Mouse (Mus musculus) embryonic facial prominence, embryonic 13.5 days (tissue): ENCODE measurements at regions not wholly inside any gene's neighbourhood (a gene's known extent, or its start where the extent isn't known, plus 50 kb on each side); places are given as distances from the start of the nearest gene placed in this dataset.

ENCODE experiments used
- ATAC-seq: fragments of 200-750 bp; cut with Nextera tagmentation; 2 replicates; pipeline ENCODE4 v1.8.0; 2017; ENCODE audit warnings: low read depth; ENCODE audit not compliant: insufficient number of reproducible peaks, insufficient read depth, low FRiP score, low TSS enrichment
- H3K27ac ChIP-seq: fragments of 300-500 bp; sonication (generic); 2 replicates; pipeline ENCODE4 v1.5.1; 2015; ENCODE audit warnings: moderate library complexity, mild to moderate bottlenecking, inconsistent platforms
- H3K27me3 ChIP-seq: fragments of 300-500 bp; sonication (generic); 2 replicates; pipeline ENCODE4 v1.6.1; 2015; ENCODE audit warnings: mild to moderate bottlenecking, inconsistent platforms
- H3K36me3 ChIP-seq: fragments of 300-500 bp; sonication (generic); 2 replicates; pipeline ENCODE4 v1.6.1; 2015; ENCODE audit warnings: mild to moderate bottlenecking, inconsistent platforms
- H3K4me1 ChIP-seq: fragments of 300-500 bp; sonication (generic); 2 replicates; pipeline ENCODE4 v1.6.1; 2015; ENCODE audit warnings: inconsistent platforms
- H3K4me2 ChIP-seq: fragments of 300-500 bp; sonication (generic); 2 replicates; pipeline ENCODE4 v1.6.1; 2015; ENCODE audit warnings: moderate library complexity, mild to moderate bottlenecking, inconsistent platforms
- H3K4me3 ChIP-seq: fragments of 300-500 bp; sonication (generic); 2 replicates; pipeline ENCODE4 v1.5.1; 2015; ENCODE audit warnings: mild to moderate bottlenecking, inconsistent platforms
- H3K9ac ChIP-seq: fragments of 300-500 bp; sonication (generic); 2 replicates; pipeline ENCODE4 v1.6.1; 2015; ENCODE audit warnings: mild to moderate bottlenecking, inconsistent platforms
- H3K9me3 ChIP-seq: fragments of 300-500 bp; sonication (generic); 2 replicates; pipeline ENCODE4 v1.6.1; 2016; ENCODE audit warnings: inconsistent platforms
- WGBS: fragments of 180-500 bp; shearing (Covaris S2); methylation state at CpG from one replicate; pipeline ENCODE4 v1.1.7; 2015; ENCODE audit warnings: mixed read lengths; 5-methylcytosine and 5-hydroxymethylcytosine counted together

DNA sequence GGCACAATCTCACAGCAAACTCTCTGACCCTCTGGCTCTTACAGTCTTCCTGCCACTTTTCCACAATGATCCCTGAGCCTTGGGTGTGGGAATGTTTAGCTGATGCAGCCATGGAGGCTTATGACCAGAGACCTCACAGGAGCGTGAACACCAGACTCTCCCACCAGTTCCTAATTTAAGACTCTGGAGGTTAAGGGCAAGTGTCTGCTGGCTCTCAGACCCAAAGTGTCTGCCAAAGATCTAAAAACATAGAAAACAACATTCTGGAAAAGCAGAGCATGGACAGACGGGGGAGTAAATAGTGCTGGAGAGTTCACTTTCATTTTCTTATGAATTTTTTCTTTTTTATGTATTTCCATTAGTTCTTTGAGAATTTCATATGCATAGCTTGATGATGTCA, 440.7 kb downstream of the Adam3 start:
- no peak for ATAC-seq
- no peaks in the 10 kb centered on the region for H3K36me3 ChIP-seq
- 83% methylated on average over 2 of the region's 2 CpGs for WGBS
- H3K27me3 ChIP-seq = no peaks in the 10 kb centered on the region
- no peak overlapping the region for H3K4me3 ChIP-seq
- H3K27ac ChIP-seq = no peak overlapping the region
- H3K4me2 ChIP-seq = no peak overlapping the region
- peaks cover 5% of the 10 kb centered on the region; the same call in 1 of the 2 replicates for H3K9me3 ChIP-seq
- H3K4me1 ChIP-seq = no peaks in the 10 kb centered on the region
- H3K9ac ChIP-seq = no peak overlapping the region

DNA sequence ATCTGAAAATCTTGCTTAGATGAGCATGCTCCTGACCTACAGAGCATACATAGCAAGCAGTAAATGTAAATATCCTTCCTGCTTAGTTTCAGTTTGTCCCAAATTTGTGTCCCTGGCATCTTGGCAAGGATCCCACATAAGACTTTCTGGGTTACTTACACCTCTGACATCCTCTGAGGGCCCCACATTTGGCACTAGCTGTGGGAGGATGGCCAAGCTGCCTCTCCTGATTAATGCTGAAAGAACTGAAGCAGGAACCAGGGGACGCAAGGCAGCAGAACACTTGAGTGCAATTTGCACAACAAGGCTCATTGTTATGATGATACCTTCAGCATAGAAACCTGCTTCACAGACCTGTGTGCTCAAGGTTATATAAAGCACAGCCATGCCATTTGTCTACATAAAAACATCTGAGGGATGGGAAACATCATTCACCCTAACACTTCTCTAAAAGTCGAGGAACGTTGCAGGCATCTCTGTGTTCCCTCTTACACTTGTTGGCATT, 441.7 kb downstream of the Adam3 start:
- peaks cover 5% of the 10 kb centered on the region; the same call in 1 of the 2 replicates for H3K9me3 ChIP-seq
- WGBS = 80% methylated on average over 3 of the region's 3 CpGs
- H3K36me3 ChIP-seq = no peaks in the 10 kb centered on the region
- no peak overlapping the region for H3K27ac ChIP-seq
- no peaks in the 10 kb centered on the region for H3K27me3 ChIP-seq
- no peak overlapping the region for H3K4me3 ChIP-seq
- H3K9ac ChIP-seq = no peak overlapping the region
- no peaks in the 10 kb centered on the region for H3K4me1 ChIP-seq
- H3K4me2 ChIP-seq = no peak overlapping the region
- ATAC-seq = no peak

DNA sequence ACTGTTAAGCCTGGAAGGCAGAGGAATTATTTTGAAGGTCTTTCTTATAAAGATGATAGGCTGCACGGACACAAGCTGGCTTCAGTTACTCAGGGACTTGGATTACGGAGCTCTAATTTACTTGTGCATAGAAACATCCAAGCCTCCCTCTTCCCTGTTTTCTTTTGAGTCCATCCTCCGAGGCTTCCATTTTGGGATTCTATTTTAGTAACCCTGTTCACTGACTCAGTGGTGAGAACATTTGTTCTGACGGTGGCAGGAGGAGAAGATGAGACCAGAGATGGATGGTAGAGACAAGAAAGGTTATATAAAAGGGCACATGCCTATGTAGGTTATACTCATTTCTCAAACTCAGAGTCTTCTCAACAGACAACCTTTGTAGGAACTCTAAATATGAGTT, 445.4 kb downstream of the Adam3 start:
- Histone ChIP-seq H3K4me2 (no peak overlapping the region), H3K4me3 (no peak overlapping the region), H3K36me3 (no peaks in the 10 kb centered on the region), H3K9ac (no peak overlapping the region), H3K27me3 (no peaks in the 10 kb centered on the region), H3K4me1 (no peaks in the 10 kb centered on the region), H3K9me3 (no peaks in the 10 kb centered on the region), H3K27ac (no peak overlapping the region)
- WGBS = 88% methylated on average over 4 of the region's 4 CpGs
- no peak for ATAC-seq

DNA sequence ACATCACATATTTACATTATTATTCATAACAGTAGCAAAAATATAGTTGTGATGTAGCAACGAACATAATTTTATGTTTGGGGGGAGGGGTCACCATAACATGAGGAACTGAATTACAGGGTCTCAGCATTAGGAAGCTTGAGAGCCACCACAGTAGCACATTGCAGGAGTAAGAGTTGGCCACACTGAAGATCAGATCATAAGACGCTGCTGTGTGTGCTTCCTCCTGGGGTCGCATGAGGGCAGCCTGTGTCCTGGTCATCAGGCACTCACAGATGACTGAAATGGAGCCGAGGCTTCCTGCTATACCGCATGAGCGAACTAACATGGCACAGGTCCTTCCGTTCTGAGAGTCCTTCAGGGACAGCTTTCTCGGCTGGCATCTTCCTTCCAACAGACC, 447.3 kb downstream of the Adam3 start:
- Histone ChIP-seq H3K9ac (no peak overlapping the region), H3K9me3 (no peaks in the 10 kb centered on the region), H3K27ac (no peak overlapping the region), H3K36me3 (no peaks in the 10 kb centered on the region), H3K4me3 (no peak overlapping the region), H3K4me2 (no peak overlapping the region), H3K4me1 (no peaks in the 10 kb centered on the region), H3K27me3 (no peaks in the 10 kb centered on the region)
- 78% methylated on average over 8 of the region's 8 CpGs for WGBS
- ATAC-seq = no peak

DNA sequence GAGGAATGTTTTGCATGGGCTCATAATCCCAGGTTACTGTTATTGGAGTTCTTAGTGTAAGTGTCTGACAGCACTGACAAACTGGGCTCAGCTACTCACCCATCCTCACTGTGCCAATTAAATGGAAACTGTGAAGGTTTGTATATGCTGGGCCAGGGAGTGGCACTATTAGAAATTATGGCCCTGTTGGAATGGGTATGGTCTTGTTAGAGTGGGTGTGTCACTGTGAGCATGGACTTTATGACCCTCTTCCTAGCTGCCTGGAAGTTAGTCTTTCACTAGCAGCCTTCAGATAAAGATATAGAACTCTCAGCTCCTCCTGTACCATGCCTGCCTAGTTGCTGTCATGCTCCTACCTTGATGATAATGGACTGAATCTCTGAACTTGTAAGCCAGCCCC, 464.3 kb downstream of the Adam3 start:
- H3K4me3 ChIP-seq = no peak overlapping the region
- H3K27ac ChIP-seq = no peak overlapping the region
- no peaks in the 10 kb centered on the region for H3K9me3 ChIP-seq
- no peak overlapping the region for H3K9ac ChIP-seq
- no peaks in the 10 kb centered on the region for H3K4me1 ChIP-seq
- no peaks in the 10 kb centered on the region for H3K36me3 ChIP-seq
- no peak for ATAC-seq
- H3K4me2 ChIP-seq = no peak overlapping the region
- no peaks in the 10 kb centered on the region for H3K27me3 ChIP-seq

DNA sequence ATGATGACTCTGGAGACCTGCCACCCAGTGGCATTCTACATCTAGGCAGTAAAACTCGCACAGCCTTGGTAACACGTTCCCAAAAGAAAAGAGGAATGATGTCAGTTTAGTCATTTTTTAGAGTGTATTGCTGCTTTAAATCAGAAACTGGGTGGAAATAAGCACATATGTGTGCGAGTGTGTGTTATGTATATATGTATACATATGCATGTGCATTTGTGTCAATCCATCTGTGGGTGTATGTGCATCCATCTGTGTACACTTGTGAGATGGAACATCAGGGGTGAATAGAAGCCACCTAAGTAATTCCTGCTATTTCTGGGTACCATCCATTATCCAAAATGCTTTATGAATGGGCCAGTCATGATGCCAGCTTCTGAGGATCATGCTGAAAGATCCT, 467.0 kb downstream of the Adam3 start:
- Histone ChIP-seq H3K4me2 (no peak overlapping the region), H3K9ac (no peak overlapping the region), H3K4me1 (no peaks in the 10 kb centered on the region), H3K9me3 (no peaks in the 10 kb centered on the region), H3K27me3 (no peaks in the 10 kb centered on the region), H3K27ac (no peak overlapping the region), H3K4me3 (no peak overlapping the region), H3K36me3 (no peaks in the 10 kb centered on the region)
- WGBS = 78% methylated on average over 3 of the region's 3 CpGs
- ATAC-seq = no peak

DNA sequence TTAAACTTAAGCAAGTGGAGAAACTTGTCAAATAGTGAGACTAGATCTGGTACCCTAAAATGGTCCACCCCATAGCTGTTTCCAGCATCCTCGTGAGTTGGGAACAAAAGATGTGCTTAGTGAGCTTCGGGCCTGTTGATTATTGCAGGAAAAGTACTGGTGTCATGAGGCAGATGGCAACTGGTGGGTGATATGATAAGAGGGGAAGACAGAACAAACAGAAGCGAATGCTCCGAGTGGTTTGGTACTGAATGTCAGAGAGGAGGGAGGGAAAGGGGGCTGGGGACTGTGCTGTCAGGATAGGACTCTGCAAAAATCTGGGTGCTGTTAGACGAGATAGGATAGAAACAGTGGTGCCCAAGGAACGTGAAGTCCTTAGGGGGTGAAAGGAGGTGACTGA, 483.4 kb downstream of the Adam3 start:
- H3K27ac ChIP-seq = no peak overlapping the region
- H3K36me3 ChIP-seq = no peaks in the 10 kb centered on the region
- no peaks in the 10 kb centered on the region for H3K27me3 ChIP-seq
- H3K4me2 ChIP-seq = no peak overlapping the region
- H3K9me3 ChIP-seq = no peaks in the 10 kb centered on the region
- ATAC-seq = no peak
- H3K9ac ChIP-seq = no peak overlapping the region
- 82% methylated on average over 6 of the region's 6 CpGs for WGBS
- no peaks in the 10 kb centered on the region for H3K4me1 ChIP-seq
- H3K4me3 ChIP-seq = no peak overlapping the region

DNA sequence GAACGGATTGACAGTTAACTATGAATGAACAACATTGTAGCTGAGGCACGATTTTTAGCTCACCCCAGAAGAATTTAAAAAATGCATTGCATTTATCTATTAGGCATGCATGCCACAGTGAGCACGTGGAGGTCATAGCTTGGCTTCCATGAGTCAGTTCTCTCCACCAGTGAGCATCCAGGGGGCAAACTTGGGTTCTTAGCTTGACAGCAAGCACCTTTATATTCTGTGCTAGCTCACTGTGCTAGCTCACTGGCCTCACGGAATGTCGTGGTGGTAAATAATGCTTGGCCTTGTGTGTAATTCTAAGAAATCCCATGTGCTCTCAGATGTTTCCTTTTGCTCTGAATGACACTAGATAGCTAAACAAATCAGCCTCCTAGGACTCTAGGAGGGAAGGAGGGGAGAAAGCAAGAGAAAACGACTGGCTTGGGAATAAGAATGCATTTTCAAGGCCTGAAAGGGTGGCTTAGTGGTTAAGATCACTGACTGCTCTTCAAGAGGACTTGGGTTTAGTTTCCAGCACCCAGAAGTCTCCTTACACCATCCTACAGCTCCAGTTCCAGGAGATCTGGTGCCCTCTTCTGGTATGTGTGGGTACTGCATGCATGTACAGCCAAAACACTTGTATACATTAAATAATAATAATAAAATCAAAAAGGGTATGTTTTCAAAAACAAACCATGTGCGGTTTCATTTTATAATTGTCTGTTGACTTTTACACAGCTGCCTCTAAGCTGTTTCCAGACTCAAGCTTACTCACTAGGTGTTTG, 485.3 kb downstream of the Adam3 start:
- H3K4me2 ChIP-seq = no peak overlapping the region
- H3K9ac ChIP-seq = no peak overlapping the region
- H3K4me3 ChIP-seq = no peak overlapping the region
- H3K36me3 ChIP-seq = no peaks in the 10 kb centered on the region
- 68% methylated on average over 7 of the region's 7 CpGs for WGBS
- no peaks in the 10 kb centered on the region for H3K27me3 ChIP-seq
- H3K4me1 ChIP-seq = no peaks in the 10 kb centered on the region
- H3K9me3 ChIP-seq = no peaks in the 10 kb centered on the region
- no peak overlapping the region for H3K27ac ChIP-seq
- no peak for ATAC-seq

DNA sequence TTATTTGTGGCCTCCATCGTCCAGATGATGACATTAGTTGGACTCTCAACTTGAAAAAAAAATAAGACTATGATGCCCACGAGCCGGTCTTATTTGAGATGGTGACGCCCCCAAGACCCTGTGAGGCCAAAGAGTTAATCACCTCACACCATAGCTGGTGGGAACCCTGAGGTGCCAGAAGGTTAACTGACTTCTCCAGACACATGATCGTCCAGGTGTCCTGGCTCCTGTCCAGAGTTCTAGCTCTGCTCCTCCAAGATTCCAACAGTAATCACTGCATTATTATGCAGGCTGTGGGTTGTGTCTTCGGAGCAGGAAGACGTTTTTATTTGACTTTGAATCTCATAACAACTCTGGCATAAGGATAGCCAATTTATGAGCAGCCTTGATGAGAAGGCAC, 490.7 kb downstream of the Adam3 start:
- Histone ChIP-seq H3K27me3 (no peaks in the 10 kb centered on the region), H3K4me1 (no peaks in the 10 kb centered on the region), H3K4me2 (no peak overlapping the region), H3K4me3 (no peak overlapping the region), H3K27ac (no peak overlapping the region), H3K9me3 (no peaks in the 10 kb centered on the region), H3K9ac (no peak overlapping the region), H3K36me3 (no peaks in the 10 kb centered on the region)
- no peak for ATAC-seq
- 76% methylated on average over 7 of the region's 7 CpGs for WGBS

DNA sequence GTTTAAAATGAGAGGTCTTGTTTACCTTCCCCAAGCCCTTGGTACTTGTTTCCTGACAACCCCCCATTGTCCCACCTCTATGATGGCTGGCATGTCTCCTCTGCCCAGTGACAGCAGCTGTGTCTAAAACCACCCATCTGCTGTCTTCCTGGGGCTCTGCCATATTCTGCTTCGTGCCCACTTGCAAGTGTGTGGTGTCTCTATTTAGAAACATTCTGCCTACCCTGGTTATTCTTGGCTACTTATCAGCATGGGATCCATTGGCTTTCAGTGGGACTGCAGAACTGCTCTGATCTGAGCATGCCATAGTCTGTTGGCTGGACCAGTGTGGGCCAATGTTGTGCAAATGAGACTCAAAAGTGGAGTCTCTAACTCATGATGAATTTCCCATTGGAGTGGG, 497.5 kb downstream of the Adam3 start:
- H3K27me3 ChIP-seq = no peaks in the 10 kb centered on the region
- 77% methylated on average over 1 of the region's 1 CpGs for WGBS
- ATAC-seq = no peak
- no peak overlapping the region for H3K27ac ChIP-seq
- no peak overlapping the region for H3K9ac ChIP-seq
- H3K4me2 ChIP-seq = no peak overlapping the region
- no peaks in the 10 kb centered on the region for H3K36me3 ChIP-seq
- H3K4me1 ChIP-seq = no peaks in the 10 kb centered on the region; the same call in 1 of the 2 replicates
- H3K4me3 ChIP-seq = no peak overlapping the region
- H3K9me3 ChIP-seq = no peaks in the 10 kb centered on the region

DNA sequence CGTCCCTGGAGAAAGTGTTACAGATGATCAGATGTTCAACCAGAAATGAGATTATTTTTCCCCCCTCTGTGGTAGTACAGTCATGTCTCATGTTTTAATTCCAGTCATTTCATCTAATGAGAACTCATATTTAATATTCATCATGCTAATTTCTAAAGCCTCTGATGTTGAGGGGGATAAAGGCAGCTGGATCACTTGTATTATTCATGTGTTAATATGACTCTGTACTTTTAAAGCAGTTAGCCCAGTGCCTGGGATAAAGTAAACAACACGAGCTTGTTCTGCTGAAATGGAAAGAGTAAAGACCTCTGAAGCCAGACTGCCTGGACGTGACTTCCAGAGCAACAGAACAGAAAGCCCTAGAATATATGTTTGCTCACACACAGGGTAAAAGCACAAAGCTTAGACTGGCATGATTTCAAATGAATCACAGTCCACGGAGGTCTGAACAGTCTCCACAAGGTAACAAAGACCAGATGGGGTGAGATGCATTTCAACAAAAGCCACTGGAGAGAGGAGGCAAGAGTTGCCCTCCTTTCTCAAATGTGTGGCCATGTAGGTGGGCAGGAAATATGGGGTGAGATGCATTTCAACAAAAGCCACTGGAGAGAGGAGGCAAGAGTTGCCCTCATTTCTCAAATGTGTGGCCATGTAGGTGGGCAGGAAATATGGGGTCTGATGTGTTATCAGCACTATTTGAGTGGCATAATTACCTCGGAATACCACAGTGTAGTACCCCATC, 498.1 kb downstream of the Adam3 start:
- H3K27me3 ChIP-seq = no peaks in the 10 kb centered on the region
- H3K4me1 ChIP-seq = no peaks in the 10 kb centered on the region; the same call in 1 of the 2 replicates
- no peaks in the 10 kb centered on the region for H3K36me3 ChIP-seq
- 0 out of 2 replicates have a peak, but pooled peaks have one; percentile 43 for ATAC-seq
- no peak overlapping the region for H3K27ac ChIP-seq
- no peak overlapping the region for H3K4me3 ChIP-seq
- no peak overlapping the region for H3K9ac ChIP-seq
- no peak overlapping the region for H3K4me2 ChIP-seq
- WGBS = 49% methylated on average over 5 of the region's 5 CpGs
- no peaks in the 10 kb centered on the region for H3K9me3 ChIP-seq

DNA sequence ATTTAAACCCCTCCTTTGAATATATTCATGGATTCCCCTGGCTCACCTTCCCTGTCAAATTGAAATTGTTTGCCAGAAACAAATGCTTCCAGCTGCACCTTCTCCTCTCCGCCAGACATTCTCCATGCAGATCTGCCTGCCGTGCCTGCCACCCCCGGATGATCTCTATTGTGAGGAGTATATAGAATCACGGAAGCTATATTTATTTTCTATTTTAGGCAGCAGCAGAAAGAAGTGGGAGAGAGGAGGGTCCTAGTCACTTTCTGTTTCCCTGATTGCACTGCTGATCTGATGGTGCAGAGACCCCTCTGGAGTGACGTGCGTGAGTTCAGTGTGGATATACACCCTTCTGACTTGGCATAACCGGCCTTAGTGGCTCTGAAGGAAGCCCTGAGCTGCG, 505.4 kb downstream of the Adam3 start:
- no peak overlapping the region for H3K27ac ChIP-seq
- WGBS = 67% methylated on average over 8 of the region's 8 CpGs
- no peak overlapping the region for H3K9ac ChIP-seq
- peaks cover 5% of the 10 kb centered on the region; the same call in 1 of the 2 replicates for H3K4me1 ChIP-seq
- no peak overlapping the region for H3K4me2 ChIP-seq
- H3K4me3 ChIP-seq = no peak overlapping the region
- no peaks in the 10 kb centered on the region for H3K9me3 ChIP-seq
- H3K27me3 ChIP-seq = no peaks in the 10 kb centered on the region
- ATAC-seq = no peak
- H3K36me3 ChIP-seq = no peaks in the 10 kb centered on the region
